Mouse (Mus musculus) kidney, adult 2 months (tissue): ENCODE data around the gene Sesn1.

Source experiments
- CTCF ChIP-seq: fragments of 200-500 bp; conservative IDR thresholded peaks from 2 replicates; pipeline ENCODE4 v1.5.1; 2011; ENCODE audit warnings: low read depth, mild to moderate bottlenecking, control low read depth, low read length, moderate library complexity, mixed read lengths; ENCODE audit not compliant: insufficient read depth, insufficient read length
- POLR2A ChIP-seq: fragments of 200-500 bp; IDR thresholded peaks from one replicate; pipeline ENCODE4 v1.6.1; 2011; ENCODE audit warnings: low read depth, low read length, control low read depth

GRCm38 (mm10) chr10:41797253-41797652 lies 12.5 kb upstream of the Sesn1 start:
- TF ChIP-seq CTCF (no peak), POLR2A (no peak)
